Mouse (Mus musculus) G1E (cell line): ENCODE data around the gene Aurkaip1.

Experiments
- CTCF ChIP-seq: IDR thresholded peaks from 2 replicates; pipeline ENCODE4 v1.5.1; 2012; ENCODE audit warnings: low read depth, low read length, inconsistent platforms, mixed read lengths
- GATA1 ChIP-seq: IDR thresholded peaks from 2 replicates; pipeline ENCODE4 v1.6.1; 2012; ENCODE audit warnings: borderline replicate concordance, low read length, inconsistent platforms, mixed read lengths
- POLR2AphosphoS5 ChIP-seq: IDR thresholded peaks from 2 replicates; pipeline ENCODE4 v1.6.1; 2012; ENCODE audit warnings: low read depth, low read length, inconsistent platforms; ENCODE audit not compliant: insufficient replicate concordance
- TAL1 ChIP-seq: conservative IDR thresholded peaks from 2 replicates; pipeline ENCODE4 v1.6.1; 2012; ENCODE audit warnings: low read depth, low read length, inconsistent platforms, mixed read lengths

DNA sequence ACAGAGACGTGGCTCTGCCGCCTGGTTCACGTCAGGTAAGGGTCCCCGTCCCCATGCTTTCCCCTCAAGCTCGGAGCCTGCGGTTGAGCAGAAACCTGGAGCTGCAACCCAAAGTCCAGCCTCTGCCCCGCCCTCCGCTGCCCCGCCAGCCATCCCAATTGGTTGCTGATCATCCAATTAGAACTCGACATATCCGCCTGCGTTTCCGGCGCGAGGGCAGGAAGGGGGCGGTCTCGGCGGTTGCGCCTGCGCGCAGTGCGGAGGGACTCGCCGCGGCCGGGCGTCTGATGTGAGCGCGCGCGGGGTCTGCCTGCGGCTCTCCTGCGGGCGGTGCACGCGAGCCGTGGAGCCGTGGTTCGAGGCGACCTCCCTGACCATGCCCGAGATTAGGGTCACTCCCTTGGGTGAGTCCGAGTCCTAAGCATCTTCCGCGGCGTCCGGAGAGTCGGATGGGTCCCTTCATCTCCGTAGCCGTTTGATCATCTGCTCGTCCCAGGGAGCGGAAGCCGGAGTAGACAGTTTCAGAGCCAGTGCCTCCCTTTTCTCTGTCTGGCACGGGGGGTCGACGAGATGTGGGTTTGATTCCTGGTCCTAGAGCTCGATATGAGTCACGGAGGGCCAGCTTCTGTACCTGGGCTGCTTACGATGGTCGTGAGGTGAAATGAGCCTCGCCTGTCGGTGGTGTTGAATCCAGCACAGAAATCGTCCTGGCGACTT, 38.4 kb downstream of the Aurkaip1 start, which contains the start of the genes Cptp and Ints11:
- TF ChIP-seq CTCF = no peak
- TF ChIP-seq POLR2AphosphoS5 = no peak
- TF ChIP-seq GATA1 = no peak
- no peak for TF ChIP-seq TAL1
